Mouse (Mus musculus) intestine, embryonic 14.5 days (tissue): ENCODE measurements around the gene H1fx. TPM values are rescaled to one million over a fixed set of nuclear protein-coding genes. Genes with fewer than 3 reads are reported as not detected.

Experiments
- ATAC-seq: fragments of 200-750 bp; cut with Nextera tagmentation; replicated peaks from 2 replicates; pipeline ENCODE4 v1.8.0; 2017; ENCODE audit warnings: low read depth, moderate number of reproducible peaks, moderate TSS enrichment, moderate library complexity; ENCODE audit not compliant: low FRiP score, low TSS enrichment
- DNase-seq: peaks from one replicate; pipeline ENCODE4 v3.0.0-alpha.2; 2018; ENCODE audit warnings: low spot score
- H3K27ac ChIP-seq: fragments of 300-500 bp; sonication (generic); 2 replicates; pipeline ENCODE4 v1.5.1; 2014; ENCODE audit warnings: low read depth, mild to moderate bottlenecking, control low read depth
- H3K27me3 ChIP-seq: fragments of 300-500 bp; sonication (generic); replicated peaks from 2 replicates; pipeline ENCODE4 v1.6.1; 2014; ENCODE audit warnings: low read length, control low read depth; ENCODE audit not compliant: control insufficient read depth, insufficient read depth
- H3K36me3 ChIP-seq: fragments of 300-500 bp; sonication (generic); 2 replicates; pipeline ENCODE4 v1.6.1; 2014; ENCODE audit warnings: low read length, control low read depth; ENCODE audit not compliant: control insufficient read depth, insufficient read depth
- H3K4me1 ChIP-seq: fragments of 300-500 bp; sonication (generic); replicated peaks from 2 replicates; pipeline ENCODE4 v1.6.1; 2014; ENCODE audit warnings: low read length, control low read depth, mixed read lengths; ENCODE audit not compliant: control insufficient read depth, insufficient read depth
- H3K4me2 ChIP-seq: fragments of 300-500 bp; sonication (generic); 2 replicates; pipeline ENCODE4 v1.6.1; 2014; ENCODE audit warnings: low read length
- H3K4me3 ChIP-seq: fragments of 300-500 bp; sonication (generic); 2 replicates; pipeline ENCODE4 v1.5.1; 2014; ENCODE audit warnings: low read depth, low read length, control low read depth, mixed read lengths
- H3K9ac ChIP-seq: fragments of 300-500 bp; sonication (generic); 2 replicates; pipeline ENCODE4 v1.6.1; 2014; ENCODE audit warnings: mild to moderate bottlenecking, low read length
- H3K9me3 ChIP-seq: fragments of 300-500 bp; sonication (generic); 2 replicates; pipeline ENCODE4 v1.6.1; 2016; ENCODE audit warnings: low read length, control low read depth; ENCODE audit not compliant: control insufficient read depth
- WGBS: fragments of 180-500 bp; shearing (Covaris S2); extraction: QIAGEN DNeasy Blood & Tissue Kit; methylation state at CpG from one replicate; pipeline ENCODE4 v1.1.7; 2014; 5-methylcytosine and 5-hydroxymethylcytosine counted together
- polyA plus RNA-seq: library from polyadenylated mRNA; unstranded; fragments of >200 nt; fragmentation: Nextera tagmentation; extraction: Ambion mirVana; gene quantifications from 2 replicates; pipeline ENCODE4 v1.2.1, GENCODE M21; 2014

The H1fx gene
- polyA plus RNA-seq, result 18.5 and 21.1 TPM in 2 replicates

GRCm38 (mm10) chr6:87981547-87982256, at the start of gene H1fx:
Gene H1fx, minus strand, starts transcription at chr6:87981637.
- WGBS, result 1% methylated on average over 55 of the region's 55 CpGs
- H3K4me1 ChIP-seq, result peaks cover 9% of the 10 kb centered on the region
- ATAC-seq, result peak; percentile 88

GRCm38 (mm10) chr6:88030432-88030831, 49.0 kb upstream of the H1fx start:
- Histone ChIP-seq H3K36me3 (peaks cover 29% of the 10 kb centered on the region), H3K4me2 (no peak overlapping the region), H3K27ac (no peak overlapping the region), H3K9me3 (no peaks in the 10 kb centered on the region), H3K4me1 (no peaks in the 10 kb centered on the region), H3K4me3 (no peak overlapping the region), H3K27me3 (no peaks in the 10 kb centered on the region), H3K9ac (no peak overlapping the region)
- ATAC-seq, result no peak
- DNase-seq, result no peak
- WGBS, result 91% methylated on average over 2 of the region's 2 CpGs

More at GRCm38 (mm10) chr6:87981547-87982256, at the start of gene H1fx:
- peaks cover 7% of the 10 kb centered on the region for H3K36me3 ChIP-seq
- H3K9ac ChIP-seq, result peak within 1 kb of the TSS; percentile 78
- H3K4me2 ChIP-seq, result peak within 1 kb of the TSS; percentile 72
- no peaks in the 10 kb centered on the region for H3K9me3 ChIP-seq
- no peaks in the 10 kb centered on the region for H3K27me3 ChIP-seq
- DNase-seq, result peak; percentile 98
- H3K4me3 ChIP-seq, result peak within 1 kb of the TSS; percentile 95
- H3K27ac ChIP-seq, result peak within 1 kb of the TSS; percentile 83

GRCm38 (mm10) chr6:88027390-88027789, 46.0 kb upstream of the H1fx start:
- Histone ChIP-seq H3K27me3 (no peaks in the 10 kb centered on the region), H3K36me3 (peaks cover 38% of the 10 kb centered on the region), H3K4me3 (no peak overlapping the region), H3K27ac (no peak overlapping the region), H3K9me3 (no peaks in the 10 kb centered on the region), H3K4me2 (no peak overlapping the region), H3K9ac (no peak overlapping the region), H3K4me1 (no peaks in the 10 kb centered on the region)
- no peak for DNase-seq
- WGBS, result 79% methylated on average over 5 of the region's 5 CpGs
- ATAC-seq, result no peak

- Histone ChIP-seq H3K27ac (no peak overlapping the region), H3K9me3 (no peaks in the 10 kb centered on the region), H3K4me1 (no peaks in the 10 kb centered on the region), H3K9ac (no peak overlapping the region), H3K27me3 (no peaks in the 10 kb centered on the region), H3K4me2 (no peak overlapping the region), H3K36me3 (peaks cover 23% of the 10 kb centered on the region), H3K4me3 (no peak overlapping the region)
- no peak for DNase-seq
- ATAC-seq, result no peak
- 95% methylated on average over 10 of the region's 10 CpGs for WGBS
These were observed 42.0 kb upstream of the H1fx start for GRCm38 (mm10) chr6:88023316-88023890.

GRCm38 (mm10) chr6:88019154-88019553, 37.7 kb upstream of the H1fx start:
- Histone ChIP-seq H3K36me3 (peaks cover 3% of the 10 kb centered on the region), H3K9me3 (no peaks in the 10 kb centered on the region), H3K27me3 (no peaks in the 10 kb centered on the region), H3K9ac (no peak overlapping the region), H3K4me3 (no peak overlapping the region), H3K4me2 (no peak overlapping the region), H3K4me1 (no peaks in the 10 kb centered on the region), H3K27ac (no peak overlapping the region)
- ATAC-seq (no peak), DNase-seq (no peak)
- 66% methylated on average over 2 of the region's 2 CpGs for WGBS

GRCm38 (mm10) chr6:88017821-88018220, 36.4 kb upstream of the H1fx start:
- Histone ChIP-seq H3K36me3 (peaks cover 8% of the 10 kb centered on the region), H3K4me2 (no peak overlapping the region), H3K9ac (no peak overlapping the region), H3K27ac (no peak overlapping the region), H3K27me3 (no peaks in the 10 kb centered on the region), H3K9me3 (no peaks in the 10 kb centered on the region), H3K4me3 (no peak overlapping the region), H3K4me1 (no peaks in the 10 kb centered on the region)
- no peak for DNase-seq
- no peak for ATAC-seq
- 57% methylated on average over 4 of the region's 4 CpGs for WGBS

- WGBS, result 61% methylated on average over 2 of the region's 2 CpGs
- H3K36me3 ChIP-seq, result peaks cover 21% of the 10 kb centered on the region
- no peak overlapping the region for H3K4me2 ChIP-seq
- H3K9ac ChIP-seq, result no peak overlapping the region
- no peak overlapping the region for H3K27ac ChIP-seq
- no peaks in the 10 kb centered on the region for H3K27me3 ChIP-seq
- H3K4me1 ChIP-seq, result no peaks in the 10 kb centered on the region
- no peak for DNase-seq
- no peaks in the 10 kb centered on the region for H3K9me3 ChIP-seq
- no peak for ATAC-seq
- H3K4me3 ChIP-seq, result no peak overlapping the region
These were observed 34.4 kb upstream of the H1fx start for GRCm38 (mm10) chr6:88015797-88016196.

- Histone ChIP-seq H3K27me3 (no peaks in the 10 kb centered on the region), H3K4me3 (no peak overlapping the region), H3K9me3 (no peaks in the 10 kb centered on the region), H3K4me2 (no peak overlapping the region), H3K36me3 (peaks cover 41% of the 10 kb centered on the region), H3K9ac (no peak overlapping the region), H3K4me1 (no peaks in the 10 kb centered on the region), H3K27ac (no peak overlapping the region)
- no peak for DNase-seq
- WGBS, result 74% methylated on average over 4 of the region's 4 CpGs
- no peak for ATAC-seq
These were observed 32.0 kb upstream of the H1fx start for GRCm38 (mm10) chr6:88013456-88013855.

GRCm38 (mm10) chr6:88012601-88013000, 31.2 kb upstream of the H1fx start:
- no peak for ATAC-seq
- Histone ChIP-seq H3K27ac (no peak overlapping the region), H3K4me2 (no peak overlapping the region), H3K36me3 (peaks cover 48% of the 10 kb centered on the region), H3K4me3 (no peak overlapping the region), H3K9ac (no peak overlapping the region), H3K27me3 (no peaks in the 10 kb centered on the region), H3K9me3 (no peaks in the 10 kb centered on the region), H3K4me1 (no peaks in the 10 kb centered on the region)
- DNase-seq, result no peak
- 67% methylated on average over 2 of the region's 2 CpGs for WGBS
